Mouse (Mus musculus) left cerebral cortex, adult 2 months (tissue): Measurements from ENCODE around the gene Tulp4. TPM values are rescaled to one million over a fixed set of nuclear protein-coding genes. Genes with fewer than 3 reads are reported as not detected.

ENCODE experiments used
- DNase-seq, 2 experiments: peaks; one replicate each; pipeline ENCODE4 v3.0.0; 2021 to 2022; ENCODE audit warnings: low spot score in 2 of 2, mixed read lengths in 1 of 2; ENCODE audit errors: extremely low spot score in 1 of 2
- H3K27ac ChIP-seq: fragments of 200-600 bp; 2 replicates; pipeline ENCODE4 v1.8.1; 2022
- H3K4me3 ChIP-seq: fragments of 200-600 bp; 2 replicates; pipeline ENCODE4 v1.8.1; 2022
- CTCF ChIP-seq: fragments of 200-600 bp; IDR thresholded peaks from 2 replicates; pipeline ENCODE4 v1.8.1; 2022; ENCODE audit warnings: antibody characterized with exemption, mild to moderate bottlenecking, moderate library complexity
- intact Hi-C: fragments of 180-260 bp; cut with DNase I; formaldehyde crosslinking; loops from one replicate; pipeline ENCODE4 v1.15.1; 2025
- total RNA-seq, 2 experiments: library from RNA; stranded (reverse); gene quantifications; 2 replicates each; pipeline ENCODE4 v1.2.3; 2021

Tulp4 gene
- total RNA-seq, 2 experiments from 2014 or later, result 342 to 345 TPM

GRCm38 (mm10) chr17:6172926-6173690 is 66.9 kb downstream of the Tulp4 start:
- DNase-seq, result no peak
- intact Hi-C loops, result loop anchor here (5.0 kb wide), 1 partner anchor 66 kb away; the partner anchor contains the start of gene Tulp4
- TF ChIP-seq CTCF, result no peak
- peak overlapping the region; percentile 45; the same call in 1 of the 2 replicates for H3K27ac ChIP-seq
- H3K4me3 ChIP-seq, result no peak overlapping the region

GRCm38 (mm10) chr17:6174574-6174973 is 68.3 kb downstream of the Tulp4 start:
- no peak for TF ChIP-seq CTCF
- no peak overlapping the region for H3K27ac ChIP-seq
- intact Hi-C loops, result loop anchor here (5.0 kb wide), 1 partner anchor 67 kb away; the partner anchor contains the start of gene Tulp4
- no peak overlapping the region for H3K4me3 ChIP-seq
- DNase-seq, result no peak

DNA sequence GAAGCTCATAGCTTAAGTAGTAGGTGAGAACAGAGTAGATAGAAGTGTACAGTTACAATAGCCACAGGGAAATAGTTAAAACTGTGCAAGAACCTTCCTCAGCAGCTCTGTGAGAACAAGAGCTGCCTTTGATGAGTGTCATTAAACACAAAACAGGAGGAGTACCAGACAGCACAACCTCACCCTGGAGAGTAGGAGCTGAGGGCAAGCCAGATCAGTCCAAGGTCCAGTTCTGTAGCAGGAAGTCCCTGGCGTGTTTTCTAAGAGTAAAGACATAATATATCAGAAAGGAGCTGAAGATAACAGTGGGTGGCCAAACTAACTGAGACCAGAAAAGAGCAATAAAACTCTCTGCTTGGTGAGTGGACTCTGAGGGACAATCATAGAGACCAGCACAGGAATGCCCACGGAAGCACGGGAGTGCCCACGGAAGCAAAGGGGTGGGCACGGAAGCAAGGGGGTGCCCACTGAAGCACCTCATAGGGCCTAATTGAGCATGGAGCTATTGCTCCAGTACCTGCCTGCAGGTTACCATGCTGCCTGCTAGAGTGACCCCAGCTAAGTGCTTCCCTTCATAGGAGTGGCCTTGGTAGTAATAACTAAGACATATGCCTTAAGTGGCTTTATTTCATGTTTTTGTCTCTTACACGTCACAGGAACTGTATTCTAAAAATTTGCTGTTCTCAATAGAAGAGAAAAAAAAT is 72.5 kb downstream of the Tulp4 start:
- Histone ChIP-seq H3K4me3 (no peak overlapping the region), H3K27ac (peak overlapping the region; percentile 48; the same call in 1 of the 2 replicates)
- intact Hi-C loops, result no loop called here
- DNase-seq, result no peak
- TF ChIP-seq CTCF, result no peak

DNA sequence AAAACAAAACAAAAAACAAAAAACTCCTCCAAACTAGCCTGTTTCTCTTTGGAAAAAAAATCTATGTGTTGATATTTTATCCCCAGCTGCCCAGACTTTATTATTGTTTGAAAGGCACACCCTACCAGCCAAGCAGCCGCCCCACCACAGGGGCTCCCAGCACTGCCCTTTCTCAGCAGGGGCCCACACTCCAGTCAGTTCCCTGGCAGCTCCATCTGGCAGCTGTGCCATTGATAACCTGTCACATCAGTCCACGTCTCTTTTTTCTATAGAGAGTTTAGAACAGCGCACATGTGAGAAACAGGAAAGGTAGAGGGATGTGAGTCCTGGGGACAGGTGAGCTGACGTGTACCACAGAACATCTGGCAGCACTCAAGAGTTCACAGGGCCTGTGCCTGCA is 73.2 kb downstream of the Tulp4 start:
- no peak for TF ChIP-seq CTCF
- intact Hi-C loops, result no loop called here
- Histone ChIP-seq H3K4me3 (no peak overlapping the region), H3K27ac (peak overlapping the region; percentile 64)
- DNase-seq, result no peak

DNA sequence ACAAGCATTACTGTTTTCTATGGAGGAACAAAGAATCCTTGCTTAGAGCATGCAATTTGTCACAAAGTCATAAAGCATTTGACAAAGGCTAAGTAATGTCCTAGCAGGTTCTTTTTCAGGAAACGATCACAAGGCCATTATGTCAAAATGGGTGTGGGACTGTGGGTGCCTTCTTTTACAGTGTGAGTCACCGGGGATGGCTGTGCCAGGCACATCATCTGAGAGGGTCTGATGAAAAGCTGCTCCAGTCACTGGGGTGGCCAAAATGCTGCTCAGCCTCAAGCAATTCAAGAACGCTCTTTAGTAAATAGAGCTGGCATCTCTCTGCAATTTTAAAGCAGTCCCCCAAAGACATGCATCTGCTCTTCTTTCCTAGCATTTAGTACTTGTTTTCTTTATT is 74.2 kb downstream of the Tulp4 start:
- intact Hi-C loops, result no loop called here
- H3K27ac ChIP-seq, result peak overlapping the region; percentile 60; the same call in 1 of the 2 replicates
- TF ChIP-seq CTCF, result no peak
- H3K4me3 ChIP-seq, result no peak overlapping the region
- no peak for DNase-seq

- H3K4me3 ChIP-seq, result no peak overlapping the region
- no peak for TF ChIP-seq CTCF
- DNase-seq, result no peak
- H3K27ac ChIP-seq, result no peak overlapping the region
- intact Hi-C loops, result no loop called here
Observed at GRCm38 (mm10) chr17:6182715-6183114, 76.5 kb downstream of the Tulp4 start.

- DNase-seq, result no peak
- no peak overlapping the region for H3K4me3 ChIP-seq
- intact Hi-C loops, result loop anchor here (5.0 kb wide), 1 partner anchor 79 kb away; the partner anchor contains the start of gene Tulp4
- no peak for TF ChIP-seq CTCF
- no peak overlapping the region for H3K27ac ChIP-seq
Observed at GRCm38 (mm10) chr17:6186651-6187050, 80.4 kb downstream of the Tulp4 start.

DNA sequence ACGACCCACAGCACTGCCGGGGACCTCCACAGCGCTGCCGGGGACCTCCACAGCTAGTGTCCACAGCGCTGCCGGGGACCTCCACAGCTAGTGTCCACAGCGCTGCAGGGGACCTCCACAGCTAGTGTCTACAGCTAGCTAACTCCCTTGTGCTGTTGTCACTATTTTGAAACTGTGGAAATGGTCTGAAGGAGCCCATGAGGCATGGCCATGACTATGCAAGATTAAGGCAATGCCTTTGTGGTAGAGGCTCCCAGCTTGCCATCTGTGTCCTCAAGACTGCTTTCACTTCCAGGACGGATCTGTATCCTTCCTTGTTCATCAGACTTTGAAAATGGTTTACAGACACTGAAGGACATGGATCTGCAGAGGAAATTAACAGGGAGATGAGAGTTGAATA is 80.9 kb downstream of the Tulp4 start:
- Histone ChIP-seq H3K27ac (no peak overlapping the region), H3K4me3 (no peak overlapping the region)
- intact Hi-C loops, result loop anchor here (5.0 kb wide), 1 partner anchor 80 kb away; the partner anchor contains the start of gene Tulp4
- DNase-seq, result no peak
- TF ChIP-seq CTCF, result no peak

- no peak for TF ChIP-seq CTCF
- no peak for DNase-seq
- intact Hi-C loops, result loop anchor here (5.0 kb wide), 1 partner anchor 82 kb away; the partner anchor contains the start of gene Tulp4
- H3K4me3 ChIP-seq, result no peak overlapping the region
- no peak overlapping the region for H3K27ac ChIP-seq
Observed at GRCm38 (mm10) chr17:6189207-6189606, 83.0 kb downstream of the Tulp4 start.

GRCm38 (mm10) chr17:6192275-6192674 is 86.0 kb downstream of the Tulp4 start:
- no peak for DNase-seq
- TF ChIP-seq CTCF, result no peak
- Histone ChIP-seq H3K27ac (no peak overlapping the region), H3K4me3 (no peak overlapping the region)
- intact Hi-C loops, result no loop called here

GRCm38 (mm10) chr17:6195390-6195789 is 89.2 kb downstream of the Tulp4 start:
- TF ChIP-seq CTCF, result no peak
- DNase-seq, result no peak
- H3K27ac ChIP-seq, result no peak overlapping the region
- intact Hi-C loops, result no loop called here
- H3K4me3 ChIP-seq, result no peak overlapping the region

GRCm38 (mm10) chr17:6197491-6197890 is 91.3 kb downstream of the Tulp4 start:
- Histone ChIP-seq H3K27ac (no peak overlapping the region), H3K4me3 (no peak overlapping the region)
- intact Hi-C loops, result no loop called here
- no peak for DNase-seq
- TF ChIP-seq CTCF, result no peak
